Mouse (Mus musculus) monocyte, adult 5-6 weeks (primary cell): ENCODE measurements around the gene Sephs2. TPM values are rescaled to one million over a fixed set of nuclear protein-coding genes. Genes with fewer than 3 reads are reported as not detected.
"Not testable (repeated sequence)": the region's sequence is repeated elsewhere in the genome, so short reads cannot be mapped to it uniquely, and the experiment has no call there.

Experiments used
- ATAC-seq: fragments of 153-309, 156-312 bp; replicated peaks from 2 replicates; pipeline ENCODE4 v1.8.0; 2017; ENCODE audit warnings: mild to moderate bottlenecking; ENCODE audit not compliant: low TSS enrichment, insufficient number of reproducible peaks, severe bottlenecking, poor library complexity, low FRiP score
- total RNA-seq: library from RNA; stranded (forward); fragments of 200-1000, 200-491, 200-594 nt; gene quantifications from 3 replicates; pipeline ENCODE4 v1.2.3, GENCODE M21; 2017

Sephs2 gene
- total RNA-seq, 1 experiment from 2014 or later: 200 TPM

DNA sequence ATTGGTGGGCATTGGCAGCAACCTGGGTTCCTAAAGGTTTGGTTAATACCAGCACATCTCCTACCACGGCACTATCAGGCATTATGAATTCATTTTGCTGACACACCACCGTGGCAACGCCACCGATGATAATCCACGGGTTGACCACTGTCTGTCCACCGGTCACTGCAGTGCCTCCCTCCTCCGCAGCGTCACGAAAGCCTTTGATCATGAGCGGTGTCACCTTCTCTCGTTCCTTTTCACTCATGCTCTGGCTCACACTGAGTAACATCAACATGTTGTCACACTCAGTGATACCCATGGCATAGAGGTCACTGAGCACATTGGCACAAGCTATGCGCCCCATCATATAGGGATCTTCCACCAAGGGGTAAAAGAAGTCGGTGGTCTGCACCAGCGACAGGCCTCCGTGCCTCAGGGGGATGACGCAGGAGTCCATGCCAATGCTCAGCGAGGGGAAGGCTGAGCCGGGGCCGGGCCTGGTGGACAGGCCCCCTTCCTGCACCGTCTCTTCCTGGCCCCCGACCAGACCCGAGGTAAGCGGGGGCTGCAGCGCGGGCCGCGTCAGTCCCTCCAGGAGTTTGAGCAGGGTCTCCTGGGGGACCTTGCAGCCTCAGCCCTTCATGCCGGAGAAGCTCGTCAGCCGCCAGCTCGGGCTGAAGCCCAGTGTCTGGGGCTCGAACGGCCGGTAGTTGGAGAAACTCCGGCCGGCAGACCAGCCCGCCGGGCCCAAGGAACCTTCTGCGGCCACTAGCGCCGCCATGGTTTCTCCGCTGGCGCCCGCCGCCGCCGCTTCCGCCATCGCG, 534 bp downstream of the Sephs2 start:
- no peak for ATAC-seq

DNA sequence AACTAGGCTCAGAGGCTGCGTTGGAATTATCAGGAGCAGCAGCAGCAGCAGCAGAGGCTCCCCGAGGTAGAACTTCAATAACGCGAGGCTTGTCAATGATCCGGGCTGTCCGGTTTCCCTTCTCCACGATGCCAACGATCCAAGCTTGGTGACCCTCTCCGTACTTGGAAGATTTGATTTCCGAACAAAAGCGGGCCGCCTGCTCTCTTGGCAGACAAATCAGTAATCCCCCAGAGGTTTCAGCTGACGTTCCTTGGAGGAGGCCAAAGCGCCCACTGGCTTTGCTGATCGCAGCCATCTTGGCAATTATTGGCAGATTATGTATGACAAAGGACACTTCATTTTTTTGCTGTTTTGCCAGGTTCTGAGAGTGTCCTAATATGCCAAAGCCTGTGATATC, 1.3 kb downstream of the Sephs2 start:
- no peak for ATAC-seq

- no peak for ATAC-seq
Measured at GRCm38 (mm10) chr7:127271093-127271492, 2.8 kb downstream of the Sephs2 start.

GRCm38 (mm10) chr7:127270666-127271065, 3.2 kb downstream of the Sephs2 start:
- no peak for ATAC-seq

- ATAC-seq: peak; percentile 77
Measured at GRCm38 (mm10) chr7:127270256-127270655, 3.6 kb downstream of the Sephs2 start.

GRCm38 (mm10) chr7:127263526-127263925, 10.3 kb downstream of the Sephs2 start:
- no peak for ATAC-seq

GRCm38 (mm10) chr7:127262218-127262961, 11.5 kb downstream of the Sephs2 start:
- ATAC-seq: no peak

GRCm38 (mm10) chr7:127260309-127261111, 13.3 kb downstream of the Sephs2 start, which contains the start of gene Dctpp1:
TSS of gene Dctpp1 (minus strand) at chr7:127260709.
- peak; percentile 97 for ATAC-seq

DNA sequence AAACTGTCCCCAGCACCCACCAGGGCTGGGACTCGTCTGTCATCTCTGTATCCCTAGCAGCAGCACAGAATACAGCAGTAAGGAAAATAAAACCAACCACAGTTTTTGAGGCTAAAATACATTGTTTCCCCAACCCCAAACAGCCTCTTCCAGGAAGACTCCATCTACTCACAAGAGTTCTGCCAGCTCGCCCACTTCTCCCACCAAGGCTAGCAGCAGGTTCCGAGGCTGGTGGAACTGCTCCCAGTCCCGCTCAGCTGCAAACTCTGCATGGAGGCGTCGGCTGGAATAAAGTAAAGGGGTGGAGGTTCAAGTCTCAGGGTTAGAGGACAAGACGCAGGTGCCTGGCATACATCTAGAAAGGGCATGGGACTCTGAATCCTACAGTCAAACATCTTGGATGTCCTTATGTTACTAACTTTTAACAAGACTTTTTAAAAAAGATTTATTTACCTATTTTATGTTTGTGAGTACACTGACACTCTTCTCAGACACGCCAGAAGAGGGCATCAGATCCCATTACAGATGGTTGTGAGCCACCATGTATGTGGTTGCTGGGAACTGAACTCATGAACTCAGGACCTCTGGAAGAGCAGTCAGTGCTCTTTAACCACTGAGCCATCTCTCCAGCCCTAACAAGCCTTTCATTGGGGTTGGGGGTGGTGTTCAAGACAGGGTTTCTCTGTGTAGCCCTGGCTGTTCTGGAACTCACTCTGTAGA, 14.5 kb downstream of the Sephs2 start:
- ATAC-seq: no peak

DNA sequence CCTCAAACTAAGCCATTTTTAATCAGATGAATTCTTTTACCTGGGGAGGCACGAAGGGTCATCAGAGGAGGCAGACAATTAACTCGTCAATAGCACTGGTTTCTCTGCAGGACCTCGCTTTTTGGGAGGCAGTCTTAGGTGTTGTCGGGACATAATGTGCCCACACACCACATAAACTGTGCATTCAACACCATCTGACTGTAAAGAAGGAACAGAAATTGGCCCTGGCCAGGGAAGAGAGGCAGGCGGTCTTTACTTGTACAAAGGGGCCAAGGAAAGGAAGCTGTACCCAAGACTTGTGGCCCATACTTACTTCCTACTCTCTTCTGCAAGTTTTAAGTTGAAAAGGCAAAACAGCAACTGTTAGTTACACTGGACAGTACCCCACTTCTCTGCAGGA, 17.3 kb downstream of the Sephs2 start:
- no peak for ATAC-seq

DNA sequence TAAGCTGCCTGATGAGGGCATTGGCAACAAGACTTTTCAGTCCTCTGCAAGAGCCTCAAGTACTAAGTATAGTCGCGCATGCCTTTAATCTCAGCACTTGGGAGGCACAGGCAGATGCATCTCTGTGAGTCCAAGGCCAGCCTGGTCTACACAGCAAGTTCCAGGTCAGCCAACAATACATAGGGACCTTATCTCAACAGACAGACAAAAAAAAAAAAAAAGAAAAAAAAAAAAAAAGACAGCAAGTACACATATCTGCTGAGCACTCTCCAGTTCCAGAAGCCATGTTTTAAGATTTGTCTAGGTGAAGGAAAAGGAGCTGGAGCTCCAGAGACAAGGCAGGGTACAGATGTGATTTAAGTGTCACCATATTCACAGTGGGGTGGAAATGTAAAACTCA, 17.9 kb downstream of the Sephs2 start:
- no peak for ATAC-seq

DNA sequence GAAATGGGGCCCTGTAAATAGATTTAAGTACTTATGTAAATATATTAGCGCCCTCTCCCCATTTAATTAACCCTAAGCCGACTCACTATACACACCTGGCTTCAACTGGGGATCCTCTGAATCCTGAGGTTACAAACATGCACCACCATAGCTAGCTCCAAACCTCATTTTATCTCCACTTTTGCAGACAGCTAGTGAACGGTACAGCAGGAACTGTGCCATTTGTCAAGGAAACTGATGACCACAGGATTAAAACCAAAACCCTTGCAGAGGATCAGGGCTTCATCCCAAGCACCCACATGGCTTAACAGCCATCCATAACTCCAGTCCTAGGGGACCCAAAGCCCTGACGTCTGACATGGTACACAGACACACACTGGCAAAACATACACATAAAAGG, 18.8 kb downstream of the Sephs2 start:
- no peak for ATAC-seq

- peak; percentile 77 for ATAC-seq
Measured at GRCm38 (mm10) chr7:127253821-127254769, 19.8 kb downstream of the Sephs2 start.

GRCm38 (mm10) chr7:127253341-127253740, 20.5 kb downstream of the Sephs2 start:
- no peak for ATAC-seq

GRCm38 (mm10) chr7:127252414-127252813, 21.4 kb downstream of the Sephs2 start:
- ATAC-seq: 0 out of 2 replicates have a peak, but pooled peaks have one; percentile 18

- ATAC-seq: not testable (repeated sequence)
Measured at GRCm38 (mm10) chr7:127250511-127250910, 23.3 kb downstream of the Sephs2 start.

GRCm38 (mm10) chr7:127244658-127245510, 29.0 kb downstream of the Sephs2 start:
- ATAC-seq: no peak; the same call in 1 of the 2 replicates
